Mouse (Mus musculus) layer of hippocampus, adult 2 months (tissue): ENCODE results near the gene Nudt4. TPM values are rescaled to one million over a fixed set of nuclear protein-coding genes. Genes with fewer than 3 reads are reported as not detected.

Experiments used
- DNase-seq, 2 experiments: peaks; one replicate each; pipeline ENCODE4 v3.0.0; 2022; ENCODE audit warnings: low spot score in 2 of 2
- H3K27ac ChIP-seq: fragments of 200-600 bp; 2 replicates; pipeline ENCODE4 v1.8.1; 2022
- H3K4me3 ChIP-seq: fragments of 200-600 bp; 2 replicates; pipeline ENCODE4 v1.8.1; 2022; ENCODE audit warnings: mild to moderate bottlenecking
- CTCF ChIP-seq: fragments of 200-600 bp; conservative IDR thresholded peaks from 2 replicates; pipeline ENCODE4 v1.8.1; 2022; ENCODE audit warnings: antibody characterized with exemption, mild to moderate bottlenecking, moderate library complexity
- microRNA-seq, 2 experiments: library from miRNA; unstranded; fragments of <30 nt; microRNA quantifications; one replicate each; pipeline ENCODE4 v1.2.0; 2021
- total RNA-seq, 2 experiments: library from RNA; stranded (reverse); gene quantifications; 2 replicates each; pipeline ENCODE4 v1.2.3; 2021

The Nudt4 gene
- total RNA-seq, 2 experiments from 2014 or later: 59.6 to 65.6 TPM

- H3K4me3 ChIP-seq: peak within 1 kb of the TSS; percentile 75
- no peak for TF ChIP-seq CTCF
- peak within 1 kb of the TSS; percentile 95 for H3K27ac ChIP-seq
- DNase-seq: peak; percentile 84 to 85
These were observed 62.4 kb downstream of the Nudt4 start, which contains the start of gene Mrpl42 for GRCm38 (mm10) chr10:95501463-95502081. Gene Mrpl42, minus strand, starts transcription at chr10:95501940.

- H3K27ac ChIP-seq: peak overlapping the region; percentile 95
- TF ChIP-seq CTCF: 0 out of 2 replicates have a peak, but pooled peaks have one; percentile 5
- no peak for DNase-seq
These were observed 62.9 kb downstream of the Nudt4 start for GRCm38 (mm10) chr10:95501033-95501432.

More at GRCm38 (mm10) chr10:95501033-95501432, 62.9 kb downstream of the Nudt4 start:
- peak overlapping the region; percentile 75 for H3K4me3 ChIP-seq

Small RNAs within 50 kb of the gene (microRNA-seq; reads per million reads assigned to microRNA genes)
- 3.7 to 5.1 reads per million in 2 experiments for gene Mir3058

Other genes with a start within 250 kb of the Nudt4 start
- 1 to 10 TPM; 5.6 to 7.2 TPM for gene Cradd, start 240.0 kb downstream of the Nudt4 start, total RNA-seq
- gene Socs2, start 147.0 kb downstream of the Nudt4 start, total RNA-seq: 10 to 100 TPM; 28.8 to 36.3 TPM
- gene Mrpl42, start 62.2 kb downstream of the Nudt4 start, total RNA-seq: 10 to 100 TPM; 71.7 to 74.5 TPM
- 100 to 1,000 TPM; 182 to 188 TPM for gene Ube2n, start 49.0 kb downstream of the Nudt4 start, total RNA-seq
- not detected for gene Anapc15-ps, start 109.3 kb upstream of the Nudt4 start, total RNA-seq